Mouse (Mus musculus): ENCODE data around the gene Krt27.

Krt27 gene

GRCm38 (mm10) chr11:99329655-99330054 lies 21.2 kb downstream of the Krt27 start:
- no peak for DNase-seq (ENCODE audit: inconsistent ontology term)

- DNase-seq (ENCODE audit: inconsistent ontology term) = no peak
Measured at GRCm38 (mm10) chr11:99322851-99323250, 28.1 kb downstream of the Krt27 start, which contains the start of gene Krt25. Gene Krt25 (minus strand): TSS chr11:99322951.

GRCm38 (mm10) chr11:99321094-99321493 lies 29.8 kb downstream of the Krt27 start:
- no peak for DNase-seq (ENCODE audit: inconsistent ontology term)

- no peak for DNase-seq (ENCODE audit: inconsistent ontology term)
Measured at GRCm38 (mm10) chr11:99319127-99319526, 31.8 kb downstream of the Krt27 start.

- no peak for DNase-seq (ENCODE audit: inconsistent ontology term)
Measured at GRCm38 (mm10) chr11:99316543-99316942, 34.4 kb downstream of the Krt27 start.

- no peak for DNase-seq (ENCODE audit: inconsistent ontology term)
Measured at GRCm38 (mm10) chr11:99314594-99314993, 36.3 kb downstream of the Krt27 start.

- no peak for DNase-seq (ENCODE audit: inconsistent ontology term)
Measured at GRCm38 (mm10) chr11:99310882-99311281, 40.0 kb downstream of the Krt27 start.

- peak; percentile 32 for DNase-seq (ENCODE audit: inconsistent ontology term)
Measured at GRCm38 (mm10) chr11:99307579-99307978, 43.3 kb downstream of the Krt27 start.

Measured in Muller cell, postnatal 12 days (primary cell).